16 mouse cellular contexts compared by ENCODE assay signal in genomic region chr11:64164796-64165195, GRCm38 (mm10).
DNase-seq lines count a peak whose midpoint lies in the region; ATAC-seq and TF ChIP-seq lines count a peak whose summit lies in the region.
"Had no signal": no experiment of that assay in that cellular context is flagged by ENCODE, and none has a peak within 500 bp of the region (broad histone marks: within the 10 kb centered on the region; RNA-seq: fewer than 3 reads in every experiment).

No protein-coding gene starts in this region.

- H3K9ac ChIP-seq in forebrain, embryonic 14.5 days (ENCODE audit: low read length): no peak overlapping the region
- H3K9ac ChIP-seq in forebrain, postnatal 0 days: no peak overlapping the region
- H3K9ac ChIP-seq in lung, embryonic 14.5 days: no peak overlapping the region
- H3K9ac ChIP-seq: hindbrain, embryonic 15.5 days; liver, embryonic 13.5 days had no signal

- H3K27me3 ChIP-seq in forebrain, embryonic 14.5 days (replicated peaks; ENCODE audit: control insufficient read depth, insufficient read depth, low read length): no peaks in the 10 kb centered on the region
- H3K27me3 ChIP-seq in forebrain, postnatal 0 days (ENCODE audit: insufficient read depth, low read length): no peaks in the 10 kb centered on the region
- H3K27me3 ChIP-seq in lung, embryonic 14.5 days (ENCODE audit: insufficient read depth, low read length): no peaks in the 10 kb centered on the region
- H3K27me3 ChIP-seq: hindbrain, embryonic 15.5 days; liver, embryonic 13.5 days had no signal

- H3K4me2 ChIP-seq in forebrain, embryonic 14.5 days (ENCODE audit: low read length): no peak overlapping the region
- no peak overlapping the region for H3K4me2 ChIP-seq in forebrain, postnatal 0 days (ENCODE audit: low read depth)
- no peak overlapping the region for H3K4me2 ChIP-seq in lung, embryonic 14.5 days
- H3K4me2 ChIP-seq: hindbrain, embryonic 15.5 days; liver, embryonic 13.5 days had no signal

- TF ChIP-seq CTCF in forebrain, postnatal 0 days (IDR thresholded peaks at IDR 0.05; ENCODE audit: low read depth): no peak
- no peak for TF ChIP-seq CTCF in lung, embryonic 14.5 days (IDR thresholded peaks at IDR 0.05; ENCODE audit: low read depth)

- no peaks in the 10 kb centered on the region for H3K4me1 ChIP-seq in forebrain, embryonic 14.5 days (ENCODE audit: control insufficient read depth, insufficient read depth, low read length)
- no peaks in the 10 kb centered on the region for H3K4me1 ChIP-seq in forebrain, postnatal 0 days (ENCODE audit: insufficient read depth)
- peaks cover 5% of the 10 kb centered on the region; the same call in 1 of the 2 replicates for H3K4me1 ChIP-seq in lung, embryonic 14.5 days (ENCODE audit: insufficient read depth)
- H3K4me1 ChIP-seq: hindbrain, embryonic 15.5 days; liver, embryonic 13.5 days; megakaryocyte, embryonic 14.5 days had no signal

- no peaks in the 10 kb centered on the region for H3K36me3 ChIP-seq in forebrain, embryonic 14.5 days (ENCODE audit: control insufficient read depth, insufficient read depth, low read length)
- no peaks in the 10 kb centered on the region for H3K36me3 ChIP-seq in forebrain, postnatal 0 days (ENCODE audit: insufficient read depth)
- no peaks in the 10 kb centered on the region for H3K36me3 ChIP-seq in lung, embryonic 14.5 days (ENCODE audit: insufficient read depth)
- H3K36me3 ChIP-seq: hindbrain, embryonic 15.5 days; liver, embryonic 13.5 days had no signal

- no peak overlapping the region for H3K27ac ChIP-seq in forebrain, embryonic 14.5 days (ENCODE audit: low read depth, low read length)
- H3K27ac ChIP-seq in forebrain, postnatal 0 days (ENCODE audit: low read depth, low read length): no peak overlapping the region
- no peak overlapping the region for H3K27ac ChIP-seq in lung, embryonic 14.5 days (ENCODE audit: low read depth)
- H3K27ac ChIP-seq: hindbrain, embryonic 15.5 days; liver, embryonic 13.5 days had no signal

- no peak for ATAC-seq in forebrain, embryonic 14.5 days
- no peak for ATAC-seq in forebrain, postnatal 0 days
- ATAC-seq in lung, embryonic 14.5 days (ENCODE audit: insufficient read depth): no peak
- no peak for ATAC-seq in erythroblast, adult 5-6 weeks (replicated peaks; ENCODE audit: low FRiP score, poor library complexity, severe bottlenecking)
- ATAC-seq: lung, postnatal 0 days had no signal

- 39% methylated on average over 6 of the region's 6 CpGs for WGBS in forebrain, embryonic 14.5 days
- WGBS in forebrain, postnatal 0 days: 32% methylated on average over 6 of the region's 6 CpGs
- 56% methylated on average over 6 of the region's 6 CpGs for WGBS in lung, embryonic 14.5 days

- H3K4me3 ChIP-seq in forebrain, embryonic 14.5 days (ENCODE audit: low read depth, low read length): no peak overlapping the region
- no peak overlapping the region for H3K4me3 ChIP-seq in forebrain, postnatal 0 days (ENCODE audit: low read depth, low read length)
- no peak overlapping the region for H3K4me3 ChIP-seq in lung, embryonic 14.5 days (ENCODE audit: low read depth, low read length)
- H3K4me3 ChIP-seq: hindbrain, embryonic 15.5 days; liver, embryonic 13.5 days; megakaryocyte, embryonic 14.5 days had no signal

- peak; percentile 42 for DNase-seq in forebrain, embryonic 14.5 days (ENCODE audit: low spot score)
- no peak for DNase-seq in forebrain, postnatal 0 days
- DNase-seq in lung, embryonic 14.5 days: peak; percentile 54
- no peak for DNase-seq in lung, postnatal 14 days
- peak; percentile 13 for DNase-seq in adrenal gland, postnatal 14 days
- peak; percentile 17 for DNase-seq in ovary, postnatal 36 days (ENCODE audit: low spot score)
- DNase-seq: cerebellum, adult 8-10 months; gastrocnemius, postnatal 14 days; heart, postnatal 14 days; liver, embryonic 13.5 days; right cerebral cortex, adult 18-20 months; thymus, postnatal 25 days had no signal

- no peaks in the 10 kb centered on the region for H3K9me3 ChIP-seq in forebrain, embryonic 14.5 days (replicated peaks; ENCODE audit: control insufficient read depth, low read length)
- H3K9me3 ChIP-seq in forebrain, postnatal 0 days (ENCODE audit: low read length): no peaks in the 10 kb centered on the region
- no peaks in the 10 kb centered on the region for H3K9me3 ChIP-seq in lung, embryonic 14.5 days (ENCODE audit: low read depth, low read length)
- H3K9me3 ChIP-seq: hindbrain, embryonic 15.5 days; liver, embryonic 13.5 days; megakaryocyte, embryonic 14.5 days had no signal

Comparison
In these comparisons a context has a peak if more than half of its experiments do, and no peak if none do; other contexts are left out.
1. DNase-seq: peak in forebrain, embryonic 14.5 days (single experiment), lung, embryonic 14.5 days (single experiment), adrenal gland, postnatal 14 days (single experiment) and ovary, postnatal 36 days (single experiment); none in forebrain, postnatal 0 days (single experiment) and lung, postnatal 14 days (single experiment).